ENCODE assay signal across 7 mouse cellular contexts in genomic region chr15:97825941-97826587, GRCm38 (mm10). TPM values are rescaled to one million over a fixed set of nuclear protein-coding genes. Genes with fewer than 3 reads are reported as not detected.
DNase-seq lines count a peak whose midpoint lies in the region; ATAC-seq and TF ChIP-seq lines count a peak whose summit lies in the region.

No protein-coding gene starts in this region.

- peak overlapping the region; percentile 48 for H3K4me2 ChIP-seq in embryonic facial prominence, embryonic 12.5 days (replicated peaks)
- H3K4me2 ChIP-seq in intestine, postnatal 0 days (replicated peaks; ENCODE audit: low read depth) = peak overlapping the region; percentile 77
- peak overlapping the region; percentile 49 for H3K4me2 ChIP-seq in neural tube, embryonic 13.5 days

- 47% methylated on average over 12 of the region's 12 CpGs for WGBS in embryonic facial prominence, embryonic 12.5 days
- 74% methylated on average over 12 of the region's 12 CpGs for WGBS in intestine, postnatal 0 days
- WGBS in neural tube, embryonic 13.5 days = 46% methylated on average over 12 of the region's 12 CpGs

- H3K36me3 ChIP-seq in embryonic facial prominence, embryonic 12.5 days = peaks cover 8% of the 10 kb centered on the region
- no peaks in the 10 kb centered on the region for H3K36me3 ChIP-seq in intestine, postnatal 0 days (ENCODE audit: control insufficient read depth, insufficient read depth)
- no peaks in the 10 kb centered on the region for H3K36me3 ChIP-seq in neural tube, embryonic 13.5 days

- peaks cover 84% of the 10 kb centered on the region for H3K4me1 ChIP-seq in embryonic facial prominence, embryonic 12.5 days
- no peaks in the 10 kb centered on the region for H3K4me1 ChIP-seq in intestine, postnatal 0 days (replicated peaks; ENCODE audit: control insufficient read depth, insufficient read depth, low read length)
- H3K4me1 ChIP-seq in neural tube, embryonic 13.5 days (replicated peaks) = peaks cover 95% of the 10 kb centered on the region

- no peak for DNase-seq in left cerebral cortex, adult 2 months (ENCODE audit: extremely low spot score in 1 of 2, low spot score in 2 of 2)
- DNase-seq in left cerebral cortex, postnatal 4 days = no peak
- no peak for DNase-seq in ovary, postnatal 36 days (ENCODE audit: low spot score)
- no peak for DNase-seq in urinary bladder, adult 2 months (ENCODE audit: low spot score)

- ATAC-seq in embryonic facial prominence, embryonic 12.5 days (ENCODE audit: insufficient number of reproducible peaks, insufficient read depth, low FRiP score, low TSS enrichment) = no peak
- ATAC-seq in intestine, postnatal 0 days = no peak
- no peak for ATAC-seq in neural tube, embryonic 13.5 days (ENCODE audit: low read depth)

- no peak for TF ChIP-seq CTCF in left cerebral cortex, adult 2 months (IDR thresholded peaks at IDR 0.05)
- TF ChIP-seq CTCF in intestine, postnatal 0 days (IDR thresholded peaks at IDR 0.05; ENCODE audit: low read depth) = no peak

- peak overlapping the region; percentile 82 for H3K27ac ChIP-seq in left cerebral cortex, adult 2 months
- peak overlapping the region; percentile 80; the same call in 1 of the 2 replicates for H3K27ac ChIP-seq in embryonic facial prominence, embryonic 12.5 days
- H3K27ac ChIP-seq in intestine, postnatal 0 days (ENCODE audit: low read depth, low read length) = no peak overlapping the region; the same call in 1 of the 2 replicates
- no peak overlapping the region for H3K27ac ChIP-seq in neural tube, embryonic 13.5 days (replicated peaks)

- no peaks in the 10 kb centered on the region for H3K9me3 ChIP-seq in embryonic facial prominence, embryonic 12.5 days
- H3K9me3 ChIP-seq in intestine, postnatal 0 days (ENCODE audit: control insufficient read depth) = no peaks in the 10 kb centered on the region
- no peaks in the 10 kb centered on the region for H3K9me3 ChIP-seq in neural tube, embryonic 13.5 days

- intact Hi-C loops in left cerebral cortex, adult 2 months (cut with DNase I) = loop anchor here (2.0 kb wide), 1 partner anchor 23 kb away; no protein-coding TSS in a partner anchor
- intact Hi-C loops in left cerebral cortex, postnatal 4 days (cut with DNase I) = no loop called here

- H3K9ac ChIP-seq in embryonic facial prominence, embryonic 12.5 days = peak overlapping the region; percentile 16; the same call in 1 of the 2 replicates
- no peak overlapping the region for H3K9ac ChIP-seq in intestine, postnatal 0 days (ENCODE audit: low read depth, low read length)
- H3K9ac ChIP-seq in neural tube, embryonic 13.5 days = peak overlapping the region; percentile 57; the same call in 1 of the 2 replicates

- no peaks in the 10 kb centered on the region for H3K27me3 ChIP-seq in embryonic facial prominence, embryonic 12.5 days
- H3K27me3 ChIP-seq in intestine, postnatal 0 days (replicated peaks; ENCODE audit: control insufficient read depth, insufficient read depth, low read length) = no peaks in the 10 kb centered on the region
- no peaks in the 10 kb centered on the region for H3K27me3 ChIP-seq in neural tube, embryonic 13.5 days

- no peak overlapping the region for H3K4me3 ChIP-seq in left cerebral cortex, adult 2 months
- H3K4me3 ChIP-seq in embryonic facial prominence, embryonic 12.5 days = no peak overlapping the region
- H3K4me3 ChIP-seq in intestine, postnatal 0 days (ENCODE audit: low read depth, low read length) = no peak overlapping the region
- no peak overlapping the region for H3K4me3 ChIP-seq in neural tube, embryonic 13.5 days

RNA-seq across cellular contexts. Expression of gene Hdac7, which starts 18.2 kb away (rescaled TPM):
- total RNA-seq in left cerebral cortex, adult 2 months (2021) = 10 to 100 TPM; 38.4 to 41.6 TPM
- total RNA-seq in left cerebral cortex, postnatal 4 days (2021) = 10 to 100 TPM; 41.0 to 41.3 TPM
- polyA plus RNA-seq in embryonic facial prominence, embryonic 12.5 days (2016; fragmentation: Nextera tagmentation; extraction: Ambion mirVana) = 33.5 and 38.8 TPM in 2 replicates
- 7.8 and 9.2 TPM in 2 replicates for polyA plus RNA-seq in intestine, postnatal 0 days (2015; fragmentation: Nextera tagmentation; extraction: Ambion mirVana)
- 24.9 and 26.1 TPM in 2 replicates for polyA plus RNA-seq in neural tube, embryonic 13.5 days (2015; fragmentation: Nextera tagmentation; extraction: Ambion mirVana)
- 45.3 and 45.8 TPM in 2 replicates for polyA plus RNA-seq in urinary bladder, adult 2 months (2012; rRNA removed)

RNA-seq across cellular contexts. Expression of gene Slc48a1, which starts 47.7 kb away (rescaled TPM):
- 100 to 1,000 TPM; 157 to 161 TPM for total RNA-seq in left cerebral cortex, adult 2 months (2021)
- total RNA-seq in left cerebral cortex, postnatal 4 days (2021) = 10 to 100 TPM; 81.8 to 84.6 TPM
- polyA plus RNA-seq in embryonic facial prominence, embryonic 12.5 days (2016; fragmentation: Nextera tagmentation; extraction: Ambion mirVana) = 29.4 and 32.6 TPM in 2 replicates
- 23.1 and 24.3 TPM in 2 replicates for polyA plus RNA-seq in intestine, postnatal 0 days (2015; fragmentation: Nextera tagmentation; extraction: Ambion mirVana)
- polyA plus RNA-seq in neural tube, embryonic 13.5 days (2015; fragmentation: Nextera tagmentation; extraction: Ambion mirVana) = 54.5 and 66.0 TPM in 2 replicates
- polyA plus RNA-seq in urinary bladder, adult 2 months (2012; rRNA removed) = 72.4 and 91.1 TPM in 2 replicates

RNA-seq across cellular contexts. Expression of gene Rapgef3, which starts 58.3 kb away (rescaled TPM):
- total RNA-seq in left cerebral cortex, adult 2 months (2021) = 10 to 100 TPM; 46.5 to 50.4 TPM
- 10 to 100 TPM; 21.2 to 24.2 TPM for total RNA-seq in left cerebral cortex, postnatal 4 days (2021)
- polyA plus RNA-seq in embryonic facial prominence, embryonic 12.5 days (2016; fragmentation: Nextera tagmentation; extraction: Ambion mirVana) = 10.5 and 10.8 TPM in 2 replicates
- polyA plus RNA-seq in intestine, postnatal 0 days (2015; fragmentation: Nextera tagmentation; extraction: Ambion mirVana) = 2.7 and 3.5 TPM in 2 replicates
- polyA plus RNA-seq in neural tube, embryonic 13.5 days (2015; fragmentation: Nextera tagmentation; extraction: Ambion mirVana) = 10.8 and 12.0 TPM in 2 replicates
- 17.8 and 19.2 TPM in 2 replicates for polyA plus RNA-seq in urinary bladder, adult 2 months (2012; rRNA removed)

Comparison
In these comparisons a context has a peak if more than half of its experiments do, and no peak if none do; other contexts are left out.
1. H3K27ac ChIP-seq: peak in left cerebral cortex, adult 2 months (single experiment) and embryonic facial prominence, embryonic 12.5 days (single experiment); none in intestine, postnatal 0 days (single experiment) and neural tube, embryonic 13.5 days (single experiment).
2. Peak in every context shown above with its lines, with median percentiles within 50 percentile points of each other: H3K4me2 ChIP-seq.